Mouse (Mus musculus) neural tube, embryonic 11.5 days (tissue): ENCODE data around the gene Grn. TPM values are rescaled to one million over a fixed set of nuclear protein-coding genes. Genes with fewer than 3 reads are reported as not detected.

Experiments used
- ATAC-seq: fragments of 200-750 bp; cut with Nextera tagmentation; 2 replicates; pipeline ENCODE4 v1.8.0; 2017; ENCODE audit warnings: moderate number of reproducible peaks, mild to moderate bottlenecking, moderate TSS enrichment, moderate library complexity; ENCODE audit not compliant: insufficient read depth, low FRiP score, low TSS enrichment
- DNase-seq: peaks from one replicate; pipeline ENCODE4 v3.0.0-alpha.2; 2015; ENCODE audit warnings: low spot score
- H3K27ac ChIP-seq: fragments of 300-500 bp; sonication (generic); 2 replicates; pipeline ENCODE4 v1.5.1; 2014; ENCODE audit warnings: low read depth, mild to moderate bottlenecking, low read length
- H3K27me3 ChIP-seq: fragments of 300-500 bp; sonication (generic); 2 replicates; pipeline ENCODE4 v1.6.1; 2014; ENCODE audit warnings: mild to moderate bottlenecking, low read length, mixed read lengths; ENCODE audit not compliant: control insufficient read depth, insufficient read depth
- H3K36me3 ChIP-seq: fragments of 300-500 bp; sonication (generic); 2 replicates; pipeline ENCODE4 v1.6.1; 2014; ENCODE audit warnings: mild to moderate bottlenecking, low read length, moderate library complexity, mixed read lengths; ENCODE audit not compliant: control insufficient read depth, insufficient read depth
- H3K4me1 ChIP-seq: fragments of 300-500 bp; sonication (generic); 2 replicates; pipeline ENCODE4 v1.6.1; 2014; ENCODE audit warnings: low read length, mixed read lengths; ENCODE audit not compliant: control insufficient read depth, insufficient read depth
- H3K4me2 ChIP-seq: fragments of 300-500 bp; sonication (generic); 2 replicates; pipeline ENCODE4 v1.6.1; 2014; ENCODE audit warnings: low read depth, mild to moderate bottlenecking, moderate library complexity
- H3K4me3 ChIP-seq: fragments of 300-500 bp; sonication (generic); 2 replicates; pipeline ENCODE4 v1.5.1; 2014; ENCODE audit warnings: low read depth, low read length
- H3K9ac ChIP-seq: fragments of 300-500 bp; sonication (generic); 2 replicates; pipeline ENCODE4 v1.6.1; 2014; ENCODE audit warnings: mild to moderate bottlenecking, low read length
- H3K9me3 ChIP-seq: fragments of 300-500 bp; sonication (generic); 2 replicates; pipeline ENCODE4 v1.6.1; 2016; ENCODE audit warnings: low read length; ENCODE audit not compliant: control insufficient read depth
- WGBS: fragments of 180-500 bp; shearing (Covaris S2); extraction: QIAGEN DNeasy Blood & Tissue Kit; methylation state at CpG from one replicate; pipeline ENCODE4 v1.1.7; 2014; 5-methylcytosine and 5-hydroxymethylcytosine counted together
- polyA plus RNA-seq: library from polyadenylated mRNA; unstranded; fragments of >200 nt; fragmentation: Nextera tagmentation; extraction: Ambion mirVana; gene quantifications from 2 replicates; pipeline ENCODE4 v1.2.1, GENCODE M21; 2014

The Grn gene
- polyA plus RNA-seq, 1 experiment from 2014 or later: 54.8 TPM

DNA sequence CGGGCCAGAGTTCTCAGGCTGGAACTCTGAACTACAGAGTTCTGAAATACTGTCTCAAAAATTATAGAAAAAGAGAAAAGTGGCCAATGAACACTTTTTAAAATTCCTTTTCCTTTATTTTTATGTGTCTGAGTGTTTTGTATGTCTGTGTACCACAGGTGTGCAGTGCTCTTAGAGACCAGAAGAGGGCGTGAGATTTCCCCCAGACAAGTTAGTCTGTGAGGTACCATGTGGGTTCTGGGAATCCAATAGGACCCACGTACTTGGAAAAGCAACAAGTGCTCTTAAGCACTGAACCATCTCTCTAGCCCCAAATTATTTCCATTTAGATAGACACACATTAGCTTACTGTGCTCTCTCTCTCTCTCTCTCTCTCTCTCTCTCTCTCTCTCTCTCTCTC is 11.3 kb downstream of the Grn start:
- no peak overlapping the region for H3K4me3 ChIP-seq
- H3K4me2 ChIP-seq: no peak overlapping the region
- 0 out of 2 replicates have a peak, but pooled peaks cover 4% of the 10 kb centered on the region for H3K27me3 ChIP-seq
- 79% methylated on average over 3 of the region's 3 CpGs for WGBS
- no peak overlapping the region for H3K27ac ChIP-seq
- no peak for DNase-seq
- no peak for ATAC-seq
- peaks cover 14% of the 10 kb centered on the region for H3K36me3 ChIP-seq
- no peaks in the 10 kb centered on the region for H3K9me3 ChIP-seq
- H3K4me1 ChIP-seq: peaks cover 36% of the 10 kb centered on the region
- no peak overlapping the region for H3K9ac ChIP-seq

DNA sequence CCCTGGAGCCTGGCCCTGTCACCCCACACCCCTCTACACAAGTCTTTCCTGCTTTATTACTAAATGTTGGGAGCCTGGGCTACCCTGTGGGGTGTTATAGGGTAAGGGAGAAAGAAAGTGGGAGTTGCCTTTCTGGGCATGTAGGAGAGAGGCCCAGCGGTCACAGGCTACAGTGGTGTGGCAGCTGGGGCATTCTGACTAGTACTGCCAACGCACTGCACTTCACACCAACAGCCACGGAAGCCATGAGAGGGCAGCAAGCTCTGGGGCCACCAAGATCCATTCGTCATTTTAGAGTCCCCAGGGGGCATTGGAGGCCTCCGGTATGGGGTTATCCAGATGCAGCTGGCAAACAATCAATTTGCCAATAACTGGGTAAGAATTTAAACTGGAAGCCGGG is 12.0 kb downstream of the Grn start:
- H3K9me3 ChIP-seq: no peaks in the 10 kb centered on the region
- no peak overlapping the region for H3K9ac ChIP-seq
- no peak for DNase-seq
- peaks cover 14% of the 10 kb centered on the region for H3K36me3 ChIP-seq
- no peak overlapping the region for H3K4me2 ChIP-seq
- no peak overlapping the region for H3K27ac ChIP-seq
- 81% methylated on average over 6 of the region's 6 CpGs for WGBS
- no peak overlapping the region for H3K4me3 ChIP-seq
- no peak for ATAC-seq
- peaks cover 34% of the 10 kb centered on the region for H3K4me1 ChIP-seq
- 0 out of 2 replicates have a peak, but pooled peaks cover 4% of the 10 kb centered on the region for H3K27me3 ChIP-seq

DNA sequence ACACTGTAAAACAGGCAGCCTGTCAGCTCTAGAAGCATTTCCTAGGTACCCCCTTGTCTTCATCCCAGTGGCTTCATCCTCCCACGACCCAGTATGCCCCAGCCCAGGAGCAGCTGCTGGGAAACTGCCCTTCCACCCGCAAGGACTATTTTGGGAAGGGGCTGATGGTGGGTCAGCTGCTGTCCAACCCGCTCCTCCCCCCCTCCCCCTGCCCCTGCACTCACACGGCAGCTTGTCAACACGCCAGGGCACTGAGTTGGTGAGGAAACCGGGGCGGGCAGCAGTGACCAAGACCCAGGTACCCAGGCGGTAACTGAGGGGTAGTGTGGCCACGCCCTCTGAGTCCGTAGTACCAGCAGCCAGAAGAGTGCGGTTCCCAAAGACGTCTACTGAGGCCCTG is 13.6 kb downstream of the Grn start:
- 62% methylated on average over 12 of the region's 12 CpGs for WGBS
- Histone ChIP-seq H3K27me3 (0 out of 2 replicates have a peak, but pooled peaks cover 4% of the 10 kb centered on the region), H3K4me2 (no peak overlapping the region), H3K4me3 (no peak overlapping the region), H3K27ac (no peak overlapping the region), H3K4me1 (peaks cover 20% of the 10 kb centered on the region), H3K36me3 (peaks cover 14% of the 10 kb centered on the region), H3K9me3 (no peaks in the 10 kb centered on the region), H3K9ac (no peak overlapping the region)
- ATAC-seq (no peak), DNase-seq (no peak)

DNA sequence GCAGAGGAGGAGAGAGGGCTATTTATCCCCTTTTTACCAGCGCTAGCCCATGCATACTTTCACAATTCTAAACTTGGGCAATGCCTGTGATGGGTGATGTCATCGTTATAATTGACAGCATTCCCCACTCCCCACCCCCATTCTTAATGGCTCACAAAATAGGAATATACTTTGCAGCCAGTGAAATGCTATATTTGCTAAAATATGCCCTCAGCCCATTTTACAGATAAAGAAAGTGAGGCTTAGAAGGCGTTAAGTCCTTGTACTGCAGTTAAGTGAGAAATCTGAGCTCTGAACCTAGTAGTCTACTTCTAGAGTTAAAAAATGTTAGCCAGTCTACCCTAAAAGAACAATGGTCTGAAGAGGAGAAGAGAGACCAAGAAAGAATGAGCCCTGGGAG is 14.2 kb downstream of the Grn start:
- WGBS: 81% methylated on average over 3 of the region's 3 CpGs
- no peak overlapping the region for H3K4me3 ChIP-seq
- H3K4me1 ChIP-seq: peaks cover 20% of the 10 kb centered on the region
- H3K9ac ChIP-seq: no peak overlapping the region
- ATAC-seq (no peak), DNase-seq (no peak)
- no peak overlapping the region for H3K4me2 ChIP-seq
- peaks cover 12% of the 10 kb centered on the region for H3K36me3 ChIP-seq
- H3K27ac ChIP-seq: no peak overlapping the region
- peaks cover 5% of the 10 kb centered on the region; the same call in 1 of the 2 replicates for H3K27me3 ChIP-seq
- no peaks in the 10 kb centered on the region for H3K9me3 ChIP-seq

DNA sequence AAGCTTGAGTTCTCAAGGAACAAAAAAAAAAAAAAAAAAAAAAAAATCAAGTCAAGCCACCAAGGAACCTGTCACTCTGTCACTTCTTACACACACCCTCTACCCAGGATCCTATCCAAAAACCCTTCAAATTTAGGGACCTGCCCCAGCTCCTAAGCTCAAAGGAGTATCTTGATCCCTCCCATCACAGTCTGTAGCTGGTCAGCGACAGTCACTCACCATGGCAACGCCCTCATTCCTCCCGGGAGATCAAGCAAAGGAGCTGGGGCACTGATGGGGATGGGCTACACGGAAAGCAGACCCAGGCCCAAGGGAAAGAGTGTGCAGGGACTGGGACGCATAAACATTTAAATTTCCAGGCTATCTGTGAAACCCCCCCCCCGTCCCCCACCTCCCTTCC is 14.7 kb downstream of the Grn start:
- Histone ChIP-seq H3K27ac (no peak overlapping the region), H3K27me3 (peaks cover 6% of the 10 kb centered on the region; the same call in 1 of the 2 replicates), H3K4me1 (peaks cover 20% of the 10 kb centered on the region), H3K9ac (no peak overlapping the region), H3K4me3 (peak overlapping the region; percentile 15; the same call in 1 of the 2 replicates), H3K36me3 (peaks cover 8% of the 10 kb centered on the region), H3K9me3 (no peaks in the 10 kb centered on the region), H3K4me2 (peak overlapping the region; percentile 90)
- WGBS: 4% methylated on average over 6 of the region's 6 CpGs
- ATAC-seq: no peak
- DNase-seq: no peak

DNA sequence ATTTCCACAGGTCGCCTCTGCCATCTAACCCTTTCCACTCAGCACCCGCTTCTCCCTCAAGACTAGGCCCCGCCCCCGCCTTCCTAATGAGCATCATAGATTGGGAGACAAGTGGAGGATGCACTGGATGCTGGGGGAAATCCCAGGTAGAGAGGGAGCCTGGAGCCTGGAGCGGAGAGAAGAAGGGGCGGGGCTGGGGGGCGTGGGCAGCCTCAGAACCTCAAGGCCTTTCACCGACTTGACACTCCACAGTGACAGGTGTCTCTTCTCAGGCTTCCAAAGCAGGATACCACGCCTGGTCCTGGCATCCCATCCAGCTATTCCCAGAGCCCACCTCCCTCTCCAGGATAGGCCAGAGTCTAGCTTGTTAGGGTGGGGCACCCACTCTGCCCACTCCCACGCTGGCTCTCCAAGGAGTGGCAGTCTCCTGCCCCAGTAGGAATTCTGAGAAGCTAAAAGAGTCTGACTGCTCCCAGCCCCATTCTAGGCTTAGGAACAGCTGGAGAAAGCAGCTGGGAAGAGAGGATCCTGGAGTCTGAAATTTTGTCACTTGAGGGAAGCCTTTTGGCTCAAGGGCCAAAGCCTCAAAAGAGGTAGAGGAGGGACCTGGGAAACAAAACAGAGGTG is 15.3 kb downstream of the Grn start:
- WGBS: 12% methylated on average over 10 of the region's 10 CpGs
- Histone ChIP-seq H3K4me2 (peak overlapping the region; percentile 90), H3K9me3 (no peaks in the 10 kb centered on the region), H3K4me1 (peaks cover 20% of the 10 kb centered on the region), H3K4me3 (peak overlapping the region; percentile 97), H3K27me3 (peaks cover 9% of the 10 kb centered on the region; the same call in 1 of the 2 replicates), H3K27ac (no peak overlapping the region), H3K9ac (peak overlapping the region; percentile 98; the same call in 1 of the 2 replicates), H3K36me3 (peaks cover 4% of the 10 kb centered on the region)
- DNase-seq (no peak), ATAC-seq (no peak)

DNA sequence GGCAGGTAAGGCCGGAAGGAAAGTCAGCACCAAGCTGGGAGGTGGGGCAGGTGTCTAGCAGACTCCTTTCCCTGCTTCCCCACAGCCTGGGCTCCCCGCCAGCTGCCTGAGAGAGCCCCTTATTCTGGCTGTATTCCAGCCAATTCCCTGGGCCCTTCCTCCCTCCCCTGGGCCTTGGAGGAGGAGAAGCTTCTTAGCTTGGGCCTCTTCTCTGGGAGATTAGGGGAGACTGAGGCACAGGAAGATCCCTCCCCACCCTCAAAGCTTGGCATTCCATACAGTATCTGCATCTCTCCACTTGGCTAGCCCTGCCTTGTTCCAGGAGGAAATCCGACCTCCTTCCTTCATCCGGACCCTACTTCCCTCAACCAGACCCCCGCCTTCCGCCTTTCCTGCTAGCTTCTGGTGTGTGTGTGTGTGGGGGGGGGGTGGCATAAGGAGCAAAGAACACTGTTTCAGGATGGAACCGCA is 15.8 kb downstream of the Grn start:
- ATAC-seq (no peak), DNase-seq (no peak)
- H3K27ac ChIP-seq: no peak overlapping the region
- H3K4me1 ChIP-seq: peaks cover 20% of the 10 kb centered on the region
- H3K4me2 ChIP-seq: peak overlapping the region; percentile 90
- peaks cover 9% of the 10 kb centered on the region; the same call in 1 of the 2 replicates for H3K27me3 ChIP-seq
- peak overlapping the region; percentile 98 for H3K9ac ChIP-seq
- H3K36me3 ChIP-seq: peaks cover 4% of the 10 kb centered on the region
- WGBS: 19% methylated on average over 7 of the region's 7 CpGs
- H3K4me3 ChIP-seq: peak overlapping the region; percentile 97
- H3K9me3 ChIP-seq: no peaks in the 10 kb centered on the region

DNA sequence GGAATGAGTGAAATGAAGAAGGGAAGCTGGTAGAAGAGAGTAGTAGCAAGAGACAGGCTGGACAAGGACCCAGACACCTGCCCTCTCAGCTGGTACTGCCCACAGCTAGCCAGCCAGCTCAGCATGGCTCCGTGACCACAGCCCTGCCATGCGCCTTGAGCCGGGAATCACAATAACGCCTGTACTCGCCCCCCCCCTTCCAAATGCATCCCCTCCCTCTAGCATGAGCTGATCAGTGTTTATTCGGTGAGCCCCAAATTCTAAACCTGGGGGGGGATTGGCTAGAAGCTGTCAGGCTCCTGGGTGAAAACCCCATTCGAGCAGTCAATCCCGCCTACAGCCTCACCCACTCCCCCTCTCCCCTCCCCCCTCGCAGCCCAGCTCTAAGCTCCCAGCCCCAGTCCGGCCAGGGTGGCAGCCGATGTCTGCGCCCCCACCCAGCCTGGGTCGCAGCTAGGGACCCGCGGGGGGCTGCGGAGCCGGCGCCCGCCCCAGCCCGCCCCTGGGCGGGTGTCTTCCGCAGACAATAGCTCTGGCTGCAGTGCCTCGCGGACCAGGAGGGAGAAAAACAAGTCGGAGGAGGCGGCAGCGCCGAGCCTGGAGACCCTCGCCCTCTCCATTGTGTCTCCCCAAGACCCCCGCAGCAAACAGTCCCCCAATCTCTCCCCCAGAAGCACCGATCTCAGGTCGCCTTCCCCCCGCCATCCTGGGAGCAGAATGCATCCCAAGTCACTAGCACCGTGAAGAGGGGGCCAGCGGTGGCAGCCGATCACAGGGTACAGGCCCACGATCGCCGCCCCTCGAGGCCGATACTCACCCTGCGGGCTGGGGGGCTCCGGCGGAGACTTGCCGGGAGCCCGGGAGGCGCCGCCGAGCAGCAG is 16.7 kb downstream of the Grn start:
- H3K36me3 ChIP-seq: peaks cover 4% of the 10 kb centered on the region
- no peaks in the 10 kb centered on the region for H3K9me3 ChIP-seq
- H3K9ac ChIP-seq: peak overlapping the region; percentile 98
- H3K27me3 ChIP-seq: peaks cover 9% of the 10 kb centered on the region; the same call in 1 of the 2 replicates
- peak overlapping the region; percentile 90 for H3K4me2 ChIP-seq
- under 1% methylated on average over 41 of the region's 49 CpGs for WGBS
- DNase-seq: peak; percentile 73
- peak; percentile 68 for ATAC-seq
- H3K4me1 ChIP-seq: peaks cover 20% of the 10 kb centered on the region
- H3K4me3 ChIP-seq: peak overlapping the region; percentile 97
- H3K27ac ChIP-seq: peak overlapping the region; percentile 88
